10 mouse cellular contexts compared by ENCODE assay signal in genomic region chr1:91057311-91058245, GRCm38 (mm10). TPM values are rescaled to one million over a fixed set of nuclear protein-coding genes. Genes with fewer than 3 reads are reported as not detected.
DNase-seq lines count a peak whose midpoint lies in the region; ATAC-seq and TF ChIP-seq lines count a peak whose summit lies in the region.
"Had no signal": no experiment of that assay in that cellular context is flagged by ENCODE, and none has a peak within 500 bp of the region (broad histone marks: within the 10 kb centered on the region; RNA-seq: fewer than 3 reads in every experiment).

No protein-coding gene starts in this region.

- TF ChIP-seq CTCF in gastrocnemius, adult 2 months (IDR thresholded peaks at IDR 0.05): no peak
- TF ChIP-seq CTCF in bone marrow, adult 2 months (IDR thresholded peaks at IDR 0.05; ENCODE audit: control insufficient read depth, insufficient read depth, low read length): no peak

- H3K36me3 ChIP-seq in liver, embryonic 13.5 days: no peaks in the 10 kb centered on the region
- H3K36me3 ChIP-seq in stomach, embryonic 16.5 days (ENCODE audit: control insufficient read depth, insufficient read depth, low read length): no peaks in the 10 kb centered on the region
- no peaks in the 10 kb centered on the region for H3K36me3 ChIP-seq in kidney, embryonic 14.5 days (ENCODE audit: control insufficient read depth, insufficient read depth, low read length)

- peak overlapping the region; percentile 83 for H3K4me3 ChIP-seq in gastrocnemius, adult 2 months
- H3K4me3 ChIP-seq in bone marrow, adult 2 months (replicated peaks; ENCODE audit: control insufficient read depth, low read depth, low read length): peak overlapping the region; percentile 57
- H3K4me3 ChIP-seq in liver, embryonic 13.5 days (replicated peaks): peak overlapping the region; percentile 12; the same call in 1 of the 2 replicates
- no peak overlapping the region for H3K4me3 ChIP-seq in stomach, embryonic 16.5 days (replicated peaks; ENCODE audit: low read length)
- H3K4me3 ChIP-seq in kidney, embryonic 14.5 days (ENCODE audit: low read length): no peak overlapping the region

- 0 out of 2 replicates have a peak, but pooled peaks have one; percentile 31 for TF ChIP-seq POLR2A in bone marrow, adult 2 months (IDR thresholded peaks at IDR 0.05; ENCODE audit: borderline replicate concordance, control insufficient read depth, low read depth, low read length)

- intact Hi-C loops in gastrocnemius, adult 2 months (cut with DNase I): no loop called here

- DNase-seq in gastrocnemius, adult 2 months: peak; percentile 51
- DNase-seq in gastrocnemius, adult 8-10 months (ENCODE audit: low spot score in 2 of 2): no peak
- no peak for DNase-seq in liver, embryonic 13.5 days
- no peak for DNase-seq in right cerebral cortex, postnatal 25 days
- DNase-seq in layer of hippocampus, postnatal 10 days (ENCODE audit: low spot score in 2 of 2): no peak
- DNase-seq: cerebellum, adult 11 months; left cerebral cortex, postnatal 4 days had no signal

- ATAC-seq in liver, embryonic 13.5 days (ENCODE audit: low read depth): no peak
- ATAC-seq in stomach, embryonic 16.5 days (ENCODE audit: insufficient read depth, low FRiP score): no peak
- no peak for ATAC-seq in kidney, embryonic 14.5 days (ENCODE audit: low FRiP score, low TSS enrichment)

- H3K9me3 ChIP-seq in liver, embryonic 13.5 days (replicated peaks): no peaks in the 10 kb centered on the region
- no peaks in the 10 kb centered on the region for H3K9me3 ChIP-seq in stomach, embryonic 16.5 days (replicated peaks; ENCODE audit: control insufficient read depth, low read length)
- H3K9me3 ChIP-seq in kidney, embryonic 14.5 days (ENCODE audit: control insufficient read depth, low read length): no peaks in the 10 kb centered on the region

- peak overlapping the region; percentile 97 for H3K27ac ChIP-seq in gastrocnemius, adult 2 months
- H3K27ac ChIP-seq in bone marrow, adult 2 months (ENCODE audit: control insufficient read depth, insufficient read depth, low read depth, low read length, poor library complexity): peak overlapping the region; percentile 90
- peak overlapping the region; percentile 75 for H3K27ac ChIP-seq in liver, embryonic 13.5 days
- peak overlapping the region; percentile 10; the same call in 1 of the 2 replicates for H3K27ac ChIP-seq in stomach, embryonic 16.5 days (ENCODE audit: low read length)
- no peak overlapping the region for H3K27ac ChIP-seq in kidney, embryonic 14.5 days (ENCODE audit: low read depth, low read length)

- 6% methylated on average over 18 of the region's 18 CpGs for WGBS in bone marrow, adult 2 months
- WGBS in liver, embryonic 13.5 days (ENCODE audit: insufficient replicate concordance): 32% methylated on average over 18 of the region's 18 CpGs
- WGBS in stomach, embryonic 16.5 days: 60% methylated on average over 18 of the region's 18 CpGs
- 72% methylated on average over 18 of the region's 18 CpGs for WGBS in kidney, embryonic 14.5 days

- H3K9ac ChIP-seq in liver, embryonic 13.5 days: peak overlapping the region; percentile 27; the same call in 1 of the 2 replicates
- H3K9ac ChIP-seq in stomach, embryonic 16.5 days (ENCODE audit: low read length): peak overlapping the region; percentile 14; the same call in 1 of the 2 replicates
- H3K9ac ChIP-seq in kidney, embryonic 14.5 days (ENCODE audit: low read depth, low read length): no peak overlapping the region

- H3K4me2 ChIP-seq in liver, embryonic 13.5 days: peak overlapping the region; percentile 82
- no peak overlapping the region for H3K4me2 ChIP-seq in stomach, embryonic 16.5 days (ENCODE audit: low read depth, low read length)
- H3K4me2 ChIP-seq in kidney, embryonic 14.5 days (replicated peaks; ENCODE audit: low read depth, low read length): no peak overlapping the region

- peaks cover 15% of the 10 kb centered on the region for H3K4me1 ChIP-seq in bone marrow, adult 2 months (ENCODE audit: control insufficient read depth, insufficient read depth, low read length)
- peaks cover 94% of the 10 kb centered on the region for H3K4me1 ChIP-seq in liver, embryonic 13.5 days (replicated peaks)
- peaks cover 62% of the 10 kb centered on the region for H3K4me1 ChIP-seq in stomach, embryonic 16.5 days (ENCODE audit: control insufficient read depth, insufficient read depth, low read length)
- H3K4me1 ChIP-seq in kidney, embryonic 14.5 days (ENCODE audit: control insufficient read depth, insufficient read depth, low read length): peaks cover 37% of the 10 kb centered on the region

- peaks cover 9% of the 10 kb centered on the region for H3K27me3 ChIP-seq in liver, embryonic 13.5 days
- no peaks in the 10 kb centered on the region for H3K27me3 ChIP-seq in stomach, embryonic 16.5 days (ENCODE audit: control insufficient read depth, insufficient read depth, low read length)
- no peaks in the 10 kb centered on the region for H3K27me3 ChIP-seq in kidney, embryonic 14.5 days (ENCODE audit: control insufficient read depth, insufficient read depth, low read length)

RNA-seq across cellular contexts. Expression of gene Lrrfip1, which starts 59.0 kb away (rescaled TPM):
- 100 to 1,000 TPM; 131 to 149 TPM for total RNA-seq in gastrocnemius, adult 2 months (2021)
- 100 to 1,000 TPM; 104 to 126 (median 123) TPM for total RNA-seq in gastrocnemius, adult 8-10 months (2022)
- 30.9 and 51.9 TPM in 2 replicates for polyA plus RNA-seq in bone marrow, adult 2 months (2011; ENCODE audit: insufficient read depth, insufficient read length, low replicate concordance, missing spikeins)
- polyA plus RNA-seq in liver, embryonic 13.5 days (2015; fragmentation: Nextera tagmentation; extraction: Ambion mirVana): 12.9 and 15.9 TPM in 2 replicates
- polyA plus RNA-seq in stomach, embryonic 16.5 days (2015; fragmentation: Nextera tagmentation; extraction: Ambion mirVana): 85.4 and 88.0 TPM in 2 replicates
- polyA plus RNA-seq in kidney, embryonic 14.5 days (2014; fragmentation: Nextera tagmentation; extraction: Ambion mirVana): 25.7 and 33.6 TPM in 2 replicates
- 10 to 100 TPM; 73.9 to 88.3 TPM for total RNA-seq in layer of hippocampus, postnatal 10 days (2021)

Comparison
In these comparisons a context has a peak if more than half of its experiments do, and no peak if none do; other contexts are left out.
1. H3K4me3 ChIP-seq: peak in gastrocnemius, adult 2 months (single experiment), bone marrow, adult 2 months (single experiment) and liver, embryonic 13.5 days (single experiment); none in stomach, embryonic 16.5 days (single experiment) and kidney, embryonic 14.5 days (single experiment).